Comparison of ENCODE assay signal across 13 mouse cellular contexts in genomic region chr13:67425699-67426098, GRCm38 (mm10). TPM values are rescaled to one million over a fixed set of nuclear protein-coding genes. Genes with fewer than 3 reads are reported as not detected.
DNase-seq lines count a peak whose midpoint lies in the region; TF ChIP-seq lines count a peak whose summit lies in the region.
"Not testable (repeated sequence)": the region's sequence is repeated elsewhere in the genome, so short reads cannot be mapped to it uniquely, and the experiment has no call there.
"Had no signal": no experiment of that assay in that cellular context is flagged by ENCODE, and none has a peak within 500 bp of the region (broad histone marks: within the 10 kb centered on the region; RNA-seq: fewer than 3 reads in every experiment).

No protein-coding gene starts in this region.

- not testable (repeated sequence) for TF ChIP-seq CTCF in ES-Bruce4 (IDR thresholded peaks at IDR 0.05; ENCODE audit: low read depth, low read length)

- in situ Hi-C loops in ES-E14 (cut with MboI; ENCODE audit: low sequenced_read_pairs in 2 of 2, unreplicated experiment in 2 of 2): not testable (repeated sequence)

- H3K9ac ChIP-seq in ES-Bruce4 (ENCODE audit: low read depth, poor library complexity, severe bottlenecking); ES-E14 (ENCODE audit: insufficient read depth, low read depth, low read length, poor library complexity, severe bottlenecking): not testable (repeated sequence)

- H3K9me3 ChIP-seq in ES-Bruce4 (replicated peaks; ENCODE audit: control insufficient read depth, insufficient read depth, low read length, poor library complexity, severe bottlenecking); ES-E14 (ENCODE audit: control insufficient read depth, insufficient read depth, low read depth, low read length): not testable (repeated sequence)

- TF ChIP-seq POLR2A in ES-Bruce4 (IDR thresholded peaks at IDR 0.05; ENCODE audit: insufficient read depth, low read length): not testable (repeated sequence)

- TF ChIP-seq EP300 in ES-Bruce4 (IDR thresholded peaks at IDR 0.05; ENCODE audit: insufficient read depth, low read depth, low read length): not testable (repeated sequence)

- DNase-seq in ES-CJ7 (ENCODE audit: low read depth, low spot score) (peak; percentile 51), R1 (ENCODE audit: low read depth, low spot score) (peak; percentile 60), ZHBTc4 (ENCODE audit: low read depth, low spot score) (peak; percentile 40)
- not testable (repeated sequence) for DNase-seq in ES-E14 (ENCODE audit: low read depth, low spot score)

- peak overlapping the region; percentile 49 for H3K27ac ChIP-seq in ES-Bruce4 (ENCODE audit: insufficient read depth, low read length)
- peak overlapping the region; percentile 56; the same call in 1 of the 2 replicates for H3K27ac ChIP-seq in ES-E14 (ENCODE audit: insufficient read depth, low read depth, low read length, poor library complexity, severe bottlenecking)

- H3K36me3 ChIP-seq in ES-Bruce4 (ENCODE audit: control insufficient read depth, insufficient read depth, low read length, poor library complexity, severe bottlenecking); ES-E14 (ENCODE audit: control insufficient read depth, insufficient read depth, low read length, poor library complexity, severe bottlenecking): not testable (repeated sequence)

- not testable (repeated sequence) for H3K4me1 ChIP-seq in ES-Bruce4 (ENCODE audit: control insufficient read depth, insufficient read depth, low read length)
- peaks cover 10 to 17% of the 10 kb centered on the region in 2 experiments; a peak in 3 of 4 replicates for H3K4me1 ChIP-seq in ES-E14 (ENCODE audit: control insufficient read depth in 2 of 2, insufficient read depth in 2 of 2, low read length in 2 of 2, poor library complexity in 1 of 2)

- not testable (repeated sequence) for H3K4me3 ChIP-seq in ES-Bruce4 (ENCODE audit: low read depth, low read length); ES-E14 (ENCODE audit: insufficient read depth in 1 of 2, low read depth in 1 of 2, low read length in 2 of 2, poor library complexity in 1 of 2, severe bottlenecking in 1 of 2)

- H3K27me3 ChIP-seq in ES-Bruce4 (ENCODE audit: control insufficient read depth, insufficient read depth, low read length, poor library complexity, severe bottlenecking): not testable (repeated sequence)

TF ChIP-seq in ES-E14, 5 proteins besides CTCF, POLR2A, EP300 and RAD21:
- peak; percentile 72 for TF ChIP-seq MAFK (IDR thresholded peaks at IDR 0.05; ENCODE audit: insufficient read depth, low read depth, low read length)

RNA-seq across cellular contexts. Expression of gene Zfp459, which starts 4.5 kb away (rescaled TPM):
- 24.0 and 25.7 TPM in 2 replicates for polyA plus RNA-seq in ES-Bruce4 (2011; ENCODE audit: insufficient read depth, insufficient read length, low read depth, missing spikeins)
- 15.7 and 25.5 TPM in 2 replicates for total RNA-seq in ES-E14 (2012; rRNA removed)
- total RNA-seq: adrenal gland, postnatal 14 days; MEL had no signal
- polyA plus RNA-seq: adrenal gland, adult 2 months; C2C12; G1E; Patski had no signal

RNA-seq across cellular contexts. Expression of gene Zfp874a, which starts 25.7 kb away (rescaled TPM):
- 26.9 and 28.9 TPM in 2 replicates for polyA plus RNA-seq in ES-Bruce4 (2011; ENCODE audit: insufficient read depth, insufficient read length, low read depth, missing spikeins)
- 11.5 and 16.8 TPM in 2 replicates for total RNA-seq in ES-E14 (2012; rRNA removed)

RNA-seq across cellular contexts. Expression of gene Zfp429, which starts 26.1 kb away (rescaled TPM):
- 10.5 and 10.9 TPM in 2 replicates for polyA plus RNA-seq in ES-Bruce4 (2011; ENCODE audit: insufficient read depth, insufficient read length, low read depth, missing spikeins)
- 4.3 and 10.1 TPM in 2 replicates for total RNA-seq in ES-E14 (2012; rRNA removed)

RNA-seq across cellular contexts. Expression of gene Zfp456, which starts 50.1 kb away (rescaled TPM):
- polyA plus RNA-seq in ES-Bruce4 (2011; ENCODE audit: insufficient read depth, insufficient read length, low read depth, missing spikeins): 3.7 and 4.0 TPM in 2 replicates
- total RNA-seq in ES-E14 (2012; rRNA removed): 1.9 and 2.3 TPM in 2 replicates
- polyA plus RNA-seq: adrenal gland, adult 2 months had no signal

RNA-seq across cellular contexts. Expression of gene Gm28041, which starts 50.2 kb away (rescaled TPM):
- polyA plus RNA-seq in ES-Bruce4 (2011; ENCODE audit: insufficient read depth, insufficient read length, low read depth, missing spikeins): 0.99 TPM in 1 of 2 replicates, not detected in the other
- 0.74 and 0.80 TPM in 2 replicates for total RNA-seq in ES-E14 (2012; rRNA removed)
- polyA plus RNA-seq: adrenal gland, adult 2 months; brain, embryonic 14.5 days; cerebellum, adult 2 months; G1E had no signal
